Mouse (Mus musculus) liver, embryonic 15.5 days (tissue): ENCODE data around the gene Ndufb7. TPM values are rescaled to one million over a fixed set of nuclear protein-coding genes. Genes with fewer than 3 reads are reported as not detected.
"Not testable (repeated sequence)": the region's sequence is repeated elsewhere in the genome, so short reads cannot be mapped to it uniquely, and the experiment has no call there.

Experiments used
- ATAC-seq: fragments of 200-750 bp; cut with Nextera tagmentation; 2 replicates; pipeline ENCODE4 v1.8.0; 2017; ENCODE audit warnings: moderate number of reproducible peaks, mild to moderate bottlenecking, moderate library complexity; ENCODE audit not compliant: insufficient read depth
- H3K27ac ChIP-seq: fragments of 300-500 bp; sonication (generic); replicated peaks from 2 replicates; pipeline ENCODE4 v1.5.1; 2015; ENCODE audit warnings: mild to moderate bottlenecking, inconsistent platforms
- H3K27me3 ChIP-seq: fragments of 300-500 bp; sonication (generic); 2 replicates; pipeline ENCODE4 v1.6.1; 2015; ENCODE audit warnings: mild to moderate bottlenecking, inconsistent platforms
- H3K36me3 ChIP-seq: fragments of 300-500 bp; sonication (generic); replicated peaks from 2 replicates; pipeline ENCODE4 v1.6.1; 2015; ENCODE audit warnings: moderate library complexity, mild to moderate bottlenecking, inconsistent platforms
- H3K4me1 ChIP-seq: fragments of 300-500 bp; sonication (generic); replicated peaks from 2 replicates; pipeline ENCODE4 v1.6.1; 2015; ENCODE audit warnings: inconsistent platforms
- H3K4me2 ChIP-seq: fragments of 300-500 bp; sonication (generic); 2 replicates; pipeline ENCODE4 v1.6.1; 2015; ENCODE audit warnings: moderate library complexity, mild to moderate bottlenecking, inconsistent platforms
- H3K4me3 ChIP-seq: fragments of 300-500 bp; sonication (generic); replicated peaks from 2 replicates; pipeline ENCODE4 v1.5.1; 2015; ENCODE audit warnings: mild to moderate bottlenecking, inconsistent platforms
- H3K9ac ChIP-seq: fragments of 300-500 bp; sonication (generic); 2 replicates; pipeline ENCODE4 v1.6.1; 2015; ENCODE audit warnings: moderate library complexity, mild to moderate bottlenecking, inconsistent platforms
- H3K9me3 ChIP-seq: fragments of 300-500 bp; sonication (generic); replicated peaks from 2 replicates; pipeline ENCODE4 v1.6.1; 2016; ENCODE audit warnings: inconsistent platforms
- WGBS: fragments of 180-500 bp; shearing (Covaris S2); methylation state at CpG from one replicate; pipeline ENCODE4 v1.1.7; 2015; ENCODE audit warnings: mixed read lengths; ENCODE audit not compliant: insufficient replicate concordance; 5-methylcytosine and 5-hydroxymethylcytosine counted together
- polyA plus RNA-seq: library from polyadenylated mRNA; unstranded; fragments of >200 nt; fragmentation: Nextera tagmentation; extraction: Ambion mirVana; gene quantifications from 2 replicates; pipeline ENCODE4 v1.2.1, GENCODE M21; 2015

Ndufb7 gene
- 231 and 237 TPM in 2 replicates for polyA plus RNA-seq

- H3K4me3 ChIP-seq, result peak within 1 kb of the TSS; percentile 91
Measured at GRCm38 (mm10) chr8:83566469-83567395, at the start of gene Ndufb7. Ndufb7 (plus strand) TSS chr8:83566671.

GRCm38 (mm10) chr8:83520432-83520831, 46.0 kb upstream of the Ndufb7 start:
- ATAC-seq, result no peak

More at GRCm38 (mm10) chr8:83566469-83567395, at the start of gene Ndufb7:
- Histone ChIP-seq H3K9me3 (no peaks in the 10 kb centered on the region), H3K4me2 (peak within 1 kb of the TSS; percentile 84), H3K9ac (peak within 1 kb of the TSS; percentile 87), H3K27me3 (no peaks in the 10 kb centered on the region), H3K36me3 (peaks cover 24% of the 10 kb centered on the region), H3K27ac (peak within 1 kb of the TSS; percentile 81), H3K4me1 (peaks cover 73% of the 10 kb centered on the region)
- ATAC-seq, result peak; percentile 84
- WGBS, result under 1% methylated on average over 48 of the region's 48 CpGs

GRCm38 (mm10) chr8:83520907-83521306, 45.6 kb upstream of the Ndufb7 start:
- not testable (repeated sequence) for H3K27ac ChIP-seq, H3K9me3 ChIP-seq, H3K27me3 ChIP-seq, H3K4me1 ChIP-seq, H3K4me3 ChIP-seq, H3K36me3 ChIP-seq, H3K9ac ChIP-seq, ATAC-seq, H3K4me2 ChIP-seq
- 60% methylated on average over 3 of the region's 3 CpGs for WGBS

More at GRCm38 (mm10) chr8:83520432-83520831, 46.0 kb upstream of the Ndufb7 start:
- H3K4me2 ChIP-seq, result no peak overlapping the region
- H3K36me3 ChIP-seq, result no peaks in the 10 kb centered on the region
- WGBS, result 39% methylated on average over 3 of the region's 3 CpGs
- no peak overlapping the region for H3K27ac ChIP-seq
- H3K9me3 ChIP-seq, result no peaks in the 10 kb centered on the region
- no peak overlapping the region for H3K9ac ChIP-seq
- no peak overlapping the region for H3K4me3 ChIP-seq
- H3K27me3 ChIP-seq, result no peaks in the 10 kb centered on the region
- no peaks in the 10 kb centered on the region for H3K4me1 ChIP-seq

GRCm38 (mm10) chr8:83521310-83521709, 45.2 kb upstream of the Ndufb7 start:
- H3K4me3 ChIP-seq, result no peak overlapping the region
- H3K9me3 ChIP-seq, result no peaks in the 10 kb centered on the region
- WGBS, result 12% methylated on average over 1 of the region's 1 CpGs
- H3K9ac ChIP-seq, result no peak overlapping the region
- H3K27ac ChIP-seq, result no peak overlapping the region
- H3K36me3 ChIP-seq, result no peaks in the 10 kb centered on the region
- ATAC-seq, result no peak
- no peaks in the 10 kb centered on the region for H3K27me3 ChIP-seq
- H3K4me1 ChIP-seq, result no peaks in the 10 kb centered on the region
- no peak overlapping the region for H3K4me2 ChIP-seq

GRCm38 (mm10) chr8:83534802-83535201, 31.7 kb upstream of the Ndufb7 start:
- Histone ChIP-seq H3K9me3 (no peaks in the 10 kb centered on the region), H3K4me3 (no peak overlapping the region), H3K36me3 (no peaks in the 10 kb centered on the region), H3K4me1 (no peaks in the 10 kb centered on the region), H3K4me2 (no peak overlapping the region), H3K9ac (no peak overlapping the region), H3K27me3 (no peaks in the 10 kb centered on the region), H3K27ac (no peak overlapping the region)
- 63% methylated on average over 2 of the region's 2 CpGs for WGBS
- no peak for ATAC-seq

- Histone ChIP-seq H3K4me2 (no peak within 1 kb of the TSS), H3K27ac (no peak within 1 kb of the TSS), H3K36me3 (no peaks in the 10 kb centered on the region), H3K9me3 (no peaks in the 10 kb centered on the region), H3K9ac (no peak within 1 kb of the TSS), H3K27me3 (no peaks in the 10 kb centered on the region), H3K4me3 (no peak within 1 kb of the TSS), H3K4me1 (no peaks in the 10 kb centered on the region)
- ATAC-seq, result no peak
- 39% methylated on average over 3 of the region's 3 CpGs for whole genome bisulfite sequencing
Measured at GRCm38 (mm10) chr8:83535736-83536135, 30.7 kb upstream of the Ndufb7 start, which contains the start of gene Olfr370. Olfr370 (plus strand) TSS chr8:83535780.

- WGBS, result 16% methylated on average over 3 of the region's 3 CpGs
- H3K27ac ChIP-seq, result peak overlapping the region; percentile 64
- no peaks in the 10 kb centered on the region for H3K27me3 ChIP-seq
- peak overlapping the region; percentile 54 for H3K4me2 ChIP-seq
- ATAC-seq, result peak; percentile 47
- H3K9me3 ChIP-seq, result no peaks in the 10 kb centered on the region
- peak overlapping the region; percentile 6; the same call in 1 of the 2 replicates for H3K9ac ChIP-seq
- no peak overlapping the region for H3K4me3 ChIP-seq
- H3K4me1 ChIP-seq, result peaks cover 56% of the 10 kb centered on the region
- H3K36me3 ChIP-seq, result no peaks in the 10 kb centered on the region
Measured at GRCm38 (mm10) chr8:83562669-83563068, 3.8 kb upstream of the Ndufb7 start.

GRCm38 (mm10) chr8:83563246-83563645, 3.2 kb upstream of the Ndufb7 start:
- H3K27ac ChIP-seq, result peak overlapping the region; percentile 64

GRCm38 (mm10) chr8:83565731-83566375, 618 bp upstream of the Ndufb7 start:
- Histone ChIP-seq H3K27me3 (no peaks in the 10 kb centered on the region), H3K27ac (peak overlapping the region; percentile 67; the same call in 1 of the 2 replicates), H3K4me1 (peaks cover 76% of the 10 kb centered on the region), H3K4me2 (peak overlapping the region; percentile 84), H3K4me3 (peak overlapping the region; percentile 91), H3K36me3 (peaks cover 15% of the 10 kb centered on the region), H3K9ac (peak overlapping the region; percentile 87; the same call in 1 of the 2 replicates), H3K9me3 (no peaks in the 10 kb centered on the region)
- ATAC-seq, result 0 out of 2 replicates have a peak, but pooled peaks have one; percentile 19
- 72% methylated on average over 9 of the region's 9 CpGs for WGBS

More at GRCm38 (mm10) chr8:83563246-83563645, 3.2 kb upstream of the Ndufb7 start:
- Histone ChIP-seq H3K4me3 (no peak overlapping the region), H3K9ac (no peak overlapping the region), H3K36me3 (no peaks in the 10 kb centered on the region), H3K27me3 (no peaks in the 10 kb centered on the region), H3K9me3 (no peaks in the 10 kb centered on the region), H3K4me1 (peaks cover 62% of the 10 kb centered on the region), H3K4me2 (0 out of 2 replicates have a peak overlapping the region, but pooled peaks have one; percentile 54)
- 61% methylated on average over 4 of the region's 4 CpGs for WGBS
- no peak for ATAC-seq

- H3K27ac ChIP-seq, result 0 out of 2 replicates have a peak overlapping the region, but pooled peaks have one; percentile 81
- H3K27me3 ChIP-seq, result no peaks in the 10 kb centered on the region
- peaks cover 64% of the 10 kb centered on the region for H3K4me1 ChIP-seq
- H3K36me3 ChIP-seq, result peaks cover 34% of the 10 kb centered on the region
- peak overlapping the region; percentile 87 for H3K9ac ChIP-seq
- H3K9me3 ChIP-seq, result no peaks in the 10 kb centered on the region
- peak overlapping the region; percentile 91 for H3K4me3 ChIP-seq
- ATAC-seq, result no peak
- 42% methylated on average over 3 of the region's 3 CpGs for WGBS
- peak overlapping the region; percentile 84 for H3K4me2 ChIP-seq
Measured at GRCm38 (mm10) chr8:83567668-83568067, 1.2 kb downstream of the Ndufb7 start.

GRCm38 (mm10) chr8:83568128-83568527, 1.7 kb downstream of the Ndufb7 start:
- 62% methylated on average over 5 of the region's 5 CpGs for WGBS
- H3K9me3 ChIP-seq, result no peaks in the 10 kb centered on the region
- no peak overlapping the region for H3K27ac ChIP-seq
- H3K36me3 ChIP-seq, result peaks cover 38% of the 10 kb centered on the region
- no peak for ATAC-seq
- H3K4me1 ChIP-seq, result peaks cover 61% of the 10 kb centered on the region
- H3K27me3 ChIP-seq, result no peaks in the 10 kb centered on the region
- peak overlapping the region; percentile 91 for H3K4me3 ChIP-seq
- no peak overlapping the region for H3K9ac ChIP-seq
- H3K4me2 ChIP-seq, result peak overlapping the region; percentile 84
